Mouse (Mus musculus) cerebellum, postnatal 4 days (tissue): ENCODE data around the gene Cers1.

Source experiments
- DNase-seq, 2 experiments: peaks; one replicate each; pipeline ENCODE4 v3.0.0; 2022; ENCODE audit warnings: low spot score in 2 of 2, mixed read lengths in 1 of 2

The Cers1 gene

GRCm38 (mm10) chr8:70316511-70317504 is 1.2 kb downstream of the Cers1 start:
- DNase-seq = peak in 1 of 2 experiments; percentile 77

- DNase-seq = no peak
These were observed 2.3 kb downstream of the Cers1 start for GRCm38 (mm10) chr8:70317872-70318271.

- DNase-seq = no peak
These were observed 8.1 kb downstream of the Cers1 start for GRCm38 (mm10) chr8:70323716-70324115.

- DNase-seq = no peak
These were observed 11.9 kb downstream of the Cers1 start for GRCm38 (mm10) chr8:70327512-70327911.

DNA sequence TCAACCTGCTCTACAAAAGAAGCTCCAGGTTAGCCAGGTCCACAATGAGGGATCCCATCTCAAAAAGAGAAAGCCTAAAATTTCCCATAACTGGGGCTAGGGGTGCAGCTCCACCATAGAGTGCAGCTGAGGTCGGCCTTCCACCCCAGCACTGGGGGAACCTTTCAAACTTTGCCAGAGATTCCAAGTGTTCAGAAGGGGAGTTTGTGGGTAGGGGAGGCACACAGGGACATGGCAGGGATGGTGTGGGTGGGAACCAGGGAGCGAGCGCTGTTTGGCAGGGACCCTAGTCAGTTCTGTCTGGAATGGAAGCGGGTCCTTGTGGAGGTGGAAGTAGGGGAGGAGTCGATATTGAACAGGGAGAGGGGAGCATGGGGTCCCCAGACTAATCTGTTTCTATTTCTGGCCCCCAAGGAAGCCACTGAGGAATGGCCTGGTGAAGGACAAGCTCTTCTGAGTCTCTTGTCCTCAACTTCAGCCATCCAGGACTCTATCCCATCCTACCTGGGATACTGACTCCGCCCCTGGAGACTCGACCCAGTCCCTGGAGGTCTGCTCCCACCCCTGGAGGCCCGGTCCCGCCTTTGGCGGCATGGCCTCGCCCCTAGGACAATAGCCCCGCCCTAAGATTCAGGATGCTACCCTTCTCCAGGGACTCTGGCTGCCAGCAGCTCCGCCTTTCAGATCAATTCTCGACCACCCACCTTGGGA is 13.7 kb downstream of the Cers1 start, which contains the start of gene Gdf1:
Gene Gdf1, plus strand, starts transcription at position 694 of the 711 bp plus-strand sequence.
- DNase-seq = no peak

DNA sequence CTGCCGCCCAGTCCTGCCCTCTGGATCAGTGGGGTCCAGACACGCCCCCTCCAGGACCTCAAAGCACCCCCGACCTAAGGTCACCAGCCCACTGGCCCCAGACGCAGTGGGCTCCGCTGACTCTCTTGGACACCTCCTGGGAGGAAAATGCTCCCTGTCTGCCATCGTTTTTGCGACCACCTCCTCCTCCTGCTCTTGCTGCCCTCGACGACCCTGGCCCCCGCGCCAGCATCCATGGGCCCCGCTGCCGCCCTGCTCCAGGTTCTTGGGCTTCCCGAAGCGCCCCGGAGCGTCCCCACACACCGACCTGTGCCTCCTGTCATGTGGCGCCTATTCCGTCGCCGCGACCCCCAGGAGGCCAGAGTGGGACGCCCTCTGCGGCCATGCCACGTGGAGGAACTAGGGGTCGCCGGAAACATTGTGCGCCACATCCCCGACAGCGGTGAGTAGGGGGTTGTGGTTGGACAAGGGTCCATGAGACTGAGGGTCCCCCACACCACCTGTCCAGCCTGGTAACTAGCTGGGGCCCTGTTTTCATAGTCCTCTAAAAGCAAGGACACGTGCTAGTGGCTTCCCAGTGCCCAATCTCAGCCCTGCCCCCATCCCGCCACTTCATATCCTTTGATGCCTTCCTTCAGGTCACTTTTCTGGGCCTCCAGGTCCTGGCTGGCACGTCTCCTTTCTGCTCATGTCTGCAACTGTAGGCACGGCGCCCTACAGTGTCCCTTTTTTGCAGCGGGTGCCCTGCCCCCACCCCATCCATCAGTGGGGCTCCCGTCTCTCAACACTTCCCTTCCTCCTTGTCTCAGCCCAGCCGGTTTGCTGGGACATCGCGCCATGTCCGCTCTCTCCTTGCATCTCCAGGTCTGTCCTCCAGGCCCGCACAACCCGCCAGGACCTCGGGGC is 14.5 kb downstream of the Cers1 start:
- DNase-seq = no peak

DNA sequence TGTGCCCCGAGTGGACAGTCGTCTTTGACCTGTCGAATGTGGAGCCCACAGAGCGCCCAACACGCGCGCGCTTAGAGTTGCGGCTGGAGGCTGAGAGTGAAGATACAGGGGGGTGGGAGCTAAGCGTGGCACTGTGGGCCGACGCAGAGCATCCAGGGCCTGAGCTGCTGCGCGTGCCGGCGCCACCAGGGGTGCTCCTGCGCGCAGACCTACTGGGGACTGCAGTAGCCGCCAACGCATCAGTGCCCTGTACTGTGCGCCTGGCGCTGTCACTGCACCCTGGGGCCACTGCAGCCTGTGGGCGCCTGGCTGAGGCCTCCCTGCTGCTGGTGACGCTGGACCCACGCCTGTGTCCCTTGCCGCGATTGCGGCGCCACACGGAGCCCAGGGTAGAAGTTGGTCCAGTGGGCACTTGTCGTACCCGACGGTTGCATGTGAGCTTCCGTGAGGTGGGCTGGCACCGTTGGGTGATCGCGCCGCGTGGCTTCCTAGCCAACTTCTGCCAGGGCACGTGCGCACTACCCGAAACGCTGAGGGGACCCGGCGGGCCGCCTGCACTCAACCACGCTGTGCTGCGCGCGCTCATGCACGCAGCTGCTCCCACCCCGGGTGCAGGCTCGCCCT is 15.3 kb downstream of the Cers1 start:
- peak; percentile 42 to 76 for DNase-seq

GRCm38 (mm10) chr8:70331526-70331925 is 16.0 kb downstream of the Cers1 start:
- no peak for DNase-seq

GRCm38 (mm10) chr8:70332070-70332877 is 16.7 kb downstream of the Cers1 start:
- DNase-seq = peak; percentile 75 to 86

- no peak for DNase-seq
These were observed 17.3 kb downstream of the Cers1 start for GRCm38 (mm10) chr8:70332878-70333202.

- DNase-seq = no peak
These were observed 23.4 kb downstream of the Cers1 start for GRCm38 (mm10) chr8:70338931-70339330.

DNA sequence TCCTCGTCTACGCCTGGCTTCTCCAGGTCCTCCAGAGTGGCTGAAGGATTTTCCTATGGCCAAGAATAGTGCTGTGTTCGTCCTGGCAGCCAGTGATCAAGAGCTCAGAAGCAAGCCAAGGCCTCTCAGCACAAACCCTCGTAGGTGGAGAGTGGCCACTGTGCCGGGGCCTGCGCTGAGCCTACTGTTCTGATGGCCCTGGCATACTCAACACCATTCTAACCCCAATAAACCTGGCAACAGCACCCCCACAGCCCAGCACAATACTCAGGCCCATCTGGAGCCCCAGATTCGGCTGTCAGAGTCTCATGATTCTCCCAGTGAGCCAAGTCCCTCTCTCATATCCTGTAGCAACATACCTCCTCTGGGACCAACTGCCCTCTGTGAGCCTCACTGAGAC is 25.1 kb downstream of the Cers1 start:
- DNase-seq = no peak

GRCm38 (mm10) chr8:70342007-70342406 is 26.4 kb downstream of the Cers1 start:
- DNase-seq = no peak

- no peak for DNase-seq
These were observed 27.5 kb downstream of the Cers1 start for GRCm38 (mm10) chr8:70343076-70343475.

- peak in 1 of 2 experiments; percentile 55 for DNase-seq
These were observed 28.1 kb downstream of the Cers1 start for GRCm38 (mm10) chr8:70343696-70344095.

DNA sequence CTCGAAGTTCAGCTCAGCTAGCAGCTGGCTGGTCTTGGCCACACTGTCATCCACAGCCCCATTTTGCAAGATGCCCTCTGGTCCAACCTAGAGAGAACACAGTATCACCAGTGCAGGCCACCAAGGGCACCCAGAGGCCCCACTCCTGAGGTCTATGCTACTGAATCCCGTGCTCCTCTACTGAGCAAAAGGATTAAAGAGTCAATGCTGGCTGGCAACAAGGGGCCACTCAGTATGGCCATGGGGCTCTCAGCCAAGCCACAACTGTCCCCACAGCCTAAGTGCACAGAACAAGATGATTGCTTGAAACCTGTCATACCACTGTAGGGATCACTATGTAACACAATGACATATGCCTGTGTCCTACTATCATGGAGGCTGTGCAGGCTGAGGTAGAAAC is 28.7 kb downstream of the Cers1 start:
- no peak for DNase-seq

- no peak for DNase-seq
These were observed 31.9 kb downstream of the Cers1 start for GRCm38 (mm10) chr8:70347443-70347842.

DNA sequence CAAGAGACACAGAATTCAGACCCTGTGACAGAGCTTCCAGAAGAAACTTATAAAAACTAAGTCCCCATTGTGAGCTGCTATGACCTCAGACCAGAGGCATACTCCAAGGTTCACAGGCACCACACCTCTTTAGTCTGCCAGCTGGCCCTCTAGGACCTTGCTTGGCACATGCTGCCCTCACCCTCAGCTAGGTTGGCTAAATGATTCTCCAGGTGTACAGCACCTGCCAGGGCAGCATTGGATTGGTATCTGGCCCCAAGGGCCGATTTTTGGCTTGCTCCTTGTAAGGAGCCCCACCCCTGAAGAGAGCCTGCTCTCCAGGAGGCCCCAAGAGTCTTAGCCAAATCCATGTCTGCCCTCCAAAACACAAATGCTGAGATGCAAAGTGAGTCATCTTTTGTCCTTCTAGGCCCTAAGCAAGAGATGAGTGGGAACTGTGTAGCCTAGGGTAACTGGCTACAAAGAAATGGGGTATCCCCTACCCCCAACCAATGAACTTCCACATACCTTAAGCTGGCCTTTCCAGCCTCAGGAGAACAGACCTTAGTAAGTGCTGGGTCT is 32.4 kb downstream of the Cers1 start:
- DNase-seq = no peak

DNA sequence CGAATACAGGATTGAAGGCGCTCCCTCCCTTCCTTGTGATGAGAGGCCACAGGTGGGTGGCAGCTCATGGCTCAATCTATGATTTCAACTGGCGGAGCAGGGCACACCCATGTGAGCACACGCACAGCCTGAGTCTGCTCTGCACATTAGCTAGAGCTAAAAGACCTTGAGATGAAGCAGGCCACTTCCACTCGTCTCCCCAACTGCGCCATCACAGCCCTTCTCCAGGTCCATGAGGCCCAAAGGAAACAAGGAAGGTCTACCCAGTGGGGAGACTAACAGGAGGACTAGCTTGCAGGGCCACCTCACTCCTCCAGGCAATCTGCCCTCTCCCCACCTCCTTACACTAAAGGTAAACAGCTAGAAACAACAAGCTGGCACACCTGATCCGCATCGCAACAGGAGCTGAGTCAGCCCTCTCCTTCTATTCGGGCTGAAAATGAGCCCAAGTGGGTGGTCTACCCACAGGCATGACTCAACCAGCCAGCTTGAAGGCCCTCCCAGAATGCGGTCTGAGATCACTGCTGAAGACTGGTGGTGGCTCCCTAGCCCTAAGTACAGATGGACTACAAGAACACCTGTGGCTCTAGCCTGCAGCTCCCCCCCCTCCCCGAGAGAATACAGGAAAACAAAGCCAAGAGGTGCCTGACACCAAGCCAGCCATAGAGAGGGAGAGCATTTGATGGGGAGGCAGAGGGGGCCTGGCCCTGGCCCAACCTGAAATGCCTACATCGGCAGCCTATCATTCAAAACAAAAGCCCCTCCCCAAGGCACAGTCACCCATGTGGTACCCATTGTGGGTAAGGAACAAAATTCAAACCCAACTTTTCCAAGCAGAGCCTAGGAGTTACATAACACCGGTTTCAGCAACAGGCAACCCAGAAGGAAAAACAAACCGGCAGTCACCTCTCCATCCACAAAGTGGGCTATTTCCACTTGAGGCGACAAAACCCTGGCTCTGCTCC is 35.7 kb downstream of the Cers1 start:
- no peak for DNase-seq
